Mouse (Mus musculus) hindbrain, embryonic 11.5 days (tissue): Measurements from ENCODE around the gene Tbk1. TPM values are rescaled to one million over a fixed set of nuclear protein-coding genes. Genes with fewer than 3 reads are reported as not detected.

ENCODE experiments used
- ATAC-seq: fragments of 200-750 bp; cut with Nextera tagmentation; 2 replicates; pipeline ENCODE4 v1.8.0; 2017; ENCODE audit warnings: mild to moderate bottlenecking, moderate TSS enrichment, moderate library complexity; ENCODE audit not compliant: low FRiP score
- DNase-seq: peaks from one replicate; pipeline ENCODE4 v3.0.0-alpha.2; 2015; ENCODE audit warnings: low spot score
- H3K27ac ChIP-seq: fragments of 300-500 bp; sonication (generic); 2 replicates; pipeline ENCODE4 v1.5.1; 2014; ENCODE audit warnings: mild to moderate bottlenecking, low read depth, low read length
- H3K27me3 ChIP-seq: fragments of 300-500 bp; sonication (generic); 2 replicates; pipeline ENCODE4 v1.6.1; 2014; ENCODE audit warnings: mild to moderate bottlenecking, low read length, moderate library complexity, mixed read lengths; ENCODE audit not compliant: control insufficient read depth, insufficient read depth
- H3K36me3 ChIP-seq: fragments of 300-500 bp; sonication (generic); 2 replicates; pipeline ENCODE4 v1.6.1; 2014; ENCODE audit warnings: mild to moderate bottlenecking, low read length, moderate library complexity, mixed read lengths; ENCODE audit not compliant: control insufficient read depth, insufficient read depth
- H3K4me1 ChIP-seq: fragments of 300-500 bp; sonication (generic); replicated peaks from 2 replicates; pipeline ENCODE4 v1.6.1; 2014; ENCODE audit warnings: low read length, mixed read lengths; ENCODE audit not compliant: control insufficient read depth, insufficient read depth
- H3K4me2 ChIP-seq: fragments of 300-500 bp; sonication (generic); replicated peaks from 2 replicates; pipeline ENCODE4 v1.6.1; 2014; ENCODE audit warnings: mild to moderate bottlenecking, low read depth, low read length
- H3K4me3 ChIP-seq: fragments of 300-500 bp; sonication (generic); 2 replicates; pipeline ENCODE4 v1.5.1; 2014; ENCODE audit warnings: low read depth, low read length
- H3K9ac ChIP-seq: fragments of 300-500 bp; sonication (generic); 2 replicates; pipeline ENCODE4 v1.6.1; 2014; ENCODE audit warnings: low read depth, low read length
- H3K9me3 ChIP-seq: fragments of 300-500 bp; sonication (generic); 2 replicates; pipeline ENCODE4 v1.6.1; 2016; ENCODE audit warnings: low read length; ENCODE audit not compliant: control insufficient read depth
- WGBS: fragments of 180-500 bp; shearing (Covaris S2); extraction: QIAGEN DNeasy Blood & Tissue Kit; methylation state at CpG from one replicate; pipeline ENCODE4 v1.1.7; 2014; 5-methylcytosine and 5-hydroxymethylcytosine counted together
- polyA plus RNA-seq: library from polyadenylated mRNA; unstranded; fragments of >200 nt; fragmentation: Nextera tagmentation; extraction: Ambion mirVana; gene quantifications from 2 replicates; pipeline ENCODE4 v1.2.1, GENCODE M21; 2014

The Tbk1 gene
- polyA plus RNA-seq, 1 experiment from 2014 or later, result 36.4 TPM

GRCm38 (mm10) chr10:121604632-121605344, 18.2 kb upstream of the Tbk1 start:
- DNase-seq, result no peak
- Histone ChIP-seq H3K4me2 (no peak overlapping the region), H3K27me3 (no peaks in the 10 kb centered on the region), H3K4me3 (no peak overlapping the region), H3K9ac (no peak overlapping the region), H3K36me3 (peaks cover 31% of the 10 kb centered on the region), H3K27ac (no peak overlapping the region), H3K9me3 (no peaks in the 10 kb centered on the region), H3K4me1 (no peaks in the 10 kb centered on the region)
- 94% methylated on average over 13 of the region's 13 CpGs for WGBS
- ATAC-seq, result no peak

DNA sequence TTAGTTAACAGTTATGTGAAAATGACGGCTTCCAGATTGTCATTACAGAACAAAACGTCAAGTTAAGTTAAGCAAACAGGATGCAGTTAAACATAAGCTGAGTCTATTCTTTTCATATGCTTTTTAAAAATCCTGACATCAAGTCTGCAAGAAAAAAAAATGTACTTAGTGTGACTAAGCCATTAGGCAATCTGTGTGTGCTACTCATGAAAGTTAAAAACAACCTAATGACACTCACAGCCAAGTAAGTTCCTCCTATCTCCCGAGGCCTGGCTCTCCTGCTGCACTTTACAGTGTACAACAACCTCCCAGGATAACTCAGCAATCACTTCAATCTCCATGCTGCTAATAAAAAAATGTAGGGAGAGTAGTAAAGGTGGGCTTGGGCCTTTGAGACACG, 17.0 kb upstream of the Tbk1 start:
- peaks cover 27% of the 10 kb centered on the region for H3K36me3 ChIP-seq

DNA sequence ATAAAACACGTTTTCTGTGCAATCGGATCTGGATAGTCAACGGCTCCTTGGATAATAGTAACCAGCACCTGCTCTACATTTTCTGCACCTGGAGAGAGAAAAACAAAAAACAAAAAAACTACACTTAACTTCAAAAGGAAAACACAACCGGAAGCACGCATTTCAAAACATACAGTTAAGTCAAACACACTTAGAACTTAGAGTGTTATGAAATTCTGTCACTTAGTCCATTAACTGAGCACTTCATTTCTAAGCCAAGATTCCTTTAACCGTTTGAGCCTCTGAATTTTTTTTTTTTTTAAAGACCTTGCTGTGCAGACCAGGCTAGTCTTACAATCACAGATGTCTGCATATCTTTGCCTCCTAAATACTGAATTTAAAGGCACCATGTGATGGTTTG, 14.7 kb upstream of the Tbk1 start:
- Histone ChIP-seq H3K4me2 (no peak overlapping the region), H3K9me3 (no peaks in the 10 kb centered on the region), H3K9ac (no peak overlapping the region), H3K4me1 (no peaks in the 10 kb centered on the region), H3K4me3 (no peak overlapping the region), H3K36me3 (peaks cover 28% of the 10 kb centered on the region), H3K27me3 (no peaks in the 10 kb centered on the region), H3K27ac (no peak overlapping the region)
- no peak for DNase-seq
- ATAC-seq, result no peak
- 89% methylated on average over 6 of the region's 6 CpGs for WGBS

More for the DNA sequence above, 17.0 kb upstream of the Tbk1 start:
- Histone ChIP-seq H3K4me1 (no peaks in the 10 kb centered on the region), H3K4me3 (no peak overlapping the region), H3K9me3 (no peaks in the 10 kb centered on the region), H3K4me2 (no peak overlapping the region), H3K27me3 (no peaks in the 10 kb centered on the region), H3K27ac (no peak overlapping the region), H3K9ac (no peak overlapping the region)
- ATAC-seq (no peak), DNase-seq (no peak)
- WGBS, result 94% methylated on average over 4 of the region's 4 CpGs

DNA sequence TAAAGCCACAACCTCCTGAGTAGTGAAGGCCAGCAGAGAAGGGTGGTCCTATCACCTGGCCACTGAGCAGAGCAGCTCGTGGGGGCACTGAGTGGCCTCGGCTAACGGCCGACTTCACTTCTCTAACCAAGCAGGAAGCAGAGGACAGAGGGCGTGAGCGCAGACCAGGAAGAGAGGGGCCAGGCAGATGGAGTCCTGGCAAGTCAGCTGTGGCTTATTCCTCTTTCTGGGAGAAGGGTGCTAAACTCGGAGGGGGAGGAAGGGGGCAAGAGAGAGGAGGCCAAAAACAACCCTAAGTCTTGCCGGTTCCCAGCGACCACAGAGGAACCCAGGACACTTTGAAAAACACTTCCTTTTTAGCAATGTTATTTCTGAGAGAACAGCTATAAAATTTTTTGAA, 10.0 kb upstream of the Tbk1 start:
- Histone ChIP-seq H3K4me2 (no peak overlapping the region), H3K9ac (no peak overlapping the region), H3K4me1 (no peaks in the 10 kb centered on the region), H3K36me3 (peaks cover 11% of the 10 kb centered on the region; the same call in 1 of the 2 replicates), H3K9me3 (no peaks in the 10 kb centered on the region), H3K27me3 (no peaks in the 10 kb centered on the region), H3K27ac (no peak overlapping the region), H3K4me3 (no peak overlapping the region)
- DNase-seq, result no peak
- no peak for ATAC-seq
- 88% methylated on average over 9 of the region's 9 CpGs for WGBS

DNA sequence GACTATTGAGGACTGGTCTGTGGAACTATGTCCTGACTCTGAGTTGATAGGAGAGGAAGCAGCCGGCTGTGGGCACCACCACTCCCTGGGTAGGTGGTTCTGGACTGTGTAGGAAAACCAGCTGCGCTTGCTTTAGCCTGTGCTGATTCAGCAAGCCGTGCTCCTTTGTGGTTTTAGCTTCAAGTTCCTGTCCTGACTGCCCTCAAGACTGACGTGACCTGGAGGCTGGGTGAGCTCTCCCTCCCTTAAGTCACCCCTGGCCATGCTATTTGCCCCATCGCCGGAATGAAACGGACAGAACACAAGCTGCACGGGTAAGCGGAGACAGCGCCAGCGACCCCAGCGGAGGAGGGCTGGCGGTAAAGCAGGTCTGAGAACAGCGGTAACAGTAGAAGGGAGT, 4.5 kb upstream of the Tbk1 start:
- no peaks in the 10 kb centered on the region for H3K9me3 ChIP-seq
- WGBS, result 92% methylated on average over 14 of the region's 14 CpGs
- no peak for DNase-seq
- no peak overlapping the region for H3K9ac ChIP-seq
- no peak overlapping the region for H3K4me3 ChIP-seq
- H3K36me3 ChIP-seq, result peaks cover 3% of the 10 kb centered on the region
- H3K4me1 ChIP-seq, result no peaks in the 10 kb centered on the region
- no peak overlapping the region for H3K27ac ChIP-seq
- no peak overlapping the region for H3K4me2 ChIP-seq
- no peaks in the 10 kb centered on the region for H3K27me3 ChIP-seq
- no peak for ATAC-seq

DNA sequence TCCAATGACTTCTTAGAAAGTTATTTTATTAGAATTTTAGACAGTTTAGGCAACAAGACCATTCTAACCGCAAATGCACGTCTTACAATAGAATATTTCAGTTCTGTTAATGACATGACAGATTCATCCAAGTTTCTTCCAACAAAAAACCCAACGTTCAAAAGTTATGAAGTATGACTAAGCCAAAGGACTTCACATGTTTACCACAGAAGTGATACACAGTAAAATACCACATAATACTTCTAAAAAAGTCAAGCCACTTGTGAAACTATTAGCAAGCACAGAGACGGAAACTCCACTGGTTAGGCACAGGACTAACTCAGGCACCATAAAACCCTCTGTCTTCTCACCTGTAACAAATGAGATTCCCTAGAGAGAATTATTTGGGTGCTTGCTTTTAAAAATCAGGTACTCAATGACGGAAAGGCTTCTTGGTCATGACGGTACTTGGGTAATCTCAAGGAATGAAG, 819 bp upstream of the Tbk1 start:
- H3K4me2 ChIP-seq, result peak overlapping the region; percentile 80
- no peaks in the 10 kb centered on the region for H3K27me3 ChIP-seq
- H3K36me3 ChIP-seq, result peaks cover 3% of the 10 kb centered on the region; the same call in 1 of the 2 replicates
- peak overlapping the region; percentile 81; the same call in 1 of the 2 replicates for H3K4me3 ChIP-seq
- peak overlapping the region; percentile 90 for H3K9ac ChIP-seq
- H3K27ac ChIP-seq, result no peak overlapping the region
- DNase-seq (no peak), ATAC-seq (no peak)
- WGBS, result 67% methylated on average over 6 of the region's 6 CpGs
- no peaks in the 10 kb centered on the region for H3K9me3 ChIP-seq
- 0 out of 2 replicates have a peak, but pooled peaks cover 2% of the 10 kb centered on the region for H3K4me1 ChIP-seq

DNA sequence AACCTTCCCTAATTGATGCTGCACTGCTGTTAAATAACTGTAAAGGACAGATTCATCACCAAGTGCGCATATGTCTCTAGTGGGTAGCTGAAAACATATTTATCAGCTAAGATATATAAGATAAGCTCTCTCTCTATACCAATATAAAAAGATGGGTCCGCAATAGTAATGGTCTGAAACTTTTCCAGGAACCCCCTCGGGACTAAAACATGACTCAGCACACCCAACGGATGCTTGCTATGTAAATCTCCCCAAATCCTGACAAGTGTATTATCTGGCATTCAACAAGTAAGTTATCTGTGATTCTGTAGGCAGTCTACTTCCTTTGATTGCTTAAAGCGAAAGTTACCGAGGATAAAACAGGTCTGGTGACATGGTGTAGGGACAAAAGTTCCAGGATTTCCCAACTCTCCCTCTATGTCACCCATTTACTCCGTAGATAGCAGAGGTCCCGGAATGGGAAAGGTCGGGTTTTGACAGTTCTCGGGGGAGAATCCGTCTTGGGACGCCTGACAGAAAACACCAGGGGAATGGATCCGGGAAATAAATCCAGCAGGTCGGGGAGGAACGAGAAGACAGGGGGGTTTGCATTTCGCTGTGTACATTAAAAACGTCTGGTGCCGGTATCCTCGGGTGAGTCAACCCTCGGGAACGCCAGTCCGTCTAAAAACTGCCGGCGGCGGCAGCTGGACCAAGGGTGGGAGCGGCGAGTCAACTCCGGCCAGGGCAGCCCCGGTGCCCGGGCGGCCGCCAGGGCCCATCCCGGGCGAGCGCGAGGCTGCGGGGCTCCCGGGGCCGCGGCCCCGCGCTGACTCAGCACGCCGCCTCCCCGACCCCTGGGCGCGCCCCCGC, 570 bp downstream of the Tbk1 start:
- ATAC-seq, result peak; percentile 84
- whole genome bisulfite sequencing, result 6% methylated on average over 31 of the region's 48 CpGs
- Histone ChIP-seq H3K4me3 (peak overlapping the region; percentile 81), H3K27ac (peak overlapping the region; percentile 72; the same call in 1 of the 2 replicates), H3K4me1 (0 out of 2 replicates have a peak, but pooled peaks cover 2% of the 10 kb centered on the region), H3K9me3 (no peaks in the 10 kb centered on the region), H3K4me2 (peak overlapping the region; percentile 80), H3K36me3 (0 out of 2 replicates have a peak, but pooled peaks cover 3% of the 10 kb centered on the region), H3K27me3 (no peaks in the 10 kb centered on the region), H3K9ac (peak overlapping the region; percentile 90)
- peak; percentile 50 for DNase-seq

- ATAC-seq, result no peak
- H3K27me3 ChIP-seq, result no peaks in the 10 kb centered on the region
- H3K4me3 ChIP-seq, result peak overlapping the region; percentile 81
- H3K27ac ChIP-seq, result no peak overlapping the region
- H3K4me2 ChIP-seq, result peak overlapping the region; percentile 80
- DNase-seq, result no peak
- no peaks in the 10 kb centered on the region for H3K9me3 ChIP-seq
- 0 out of 2 replicates have a peak, but pooled peaks cover 2% of the 10 kb centered on the region for H3K4me1 ChIP-seq
- H3K9ac ChIP-seq, result peak overlapping the region; percentile 90; the same call in 1 of the 2 replicates
- WGBS, result 94% methylated on average over 20 of the region's 20 CpGs
- H3K36me3 ChIP-seq, result peaks cover 7% of the 10 kb centered on the region; the same call in 1 of the 2 replicates
Measured at GRCm38 (mm10) chr10:121585056-121585790, 1.4 kb downstream of the Tbk1 start.
